Mouse (Mus musculus) heart, embryonic 16.5 days (tissue): ENCODE measurements around the gene Cdc123. TPM values are rescaled to one million over a fixed set of nuclear protein-coding genes. Genes with fewer than 3 reads are reported as not detected.

ENCODE experiments used
- ATAC-seq: fragments of 200-750 bp; cut with Nextera tagmentation; replicated peaks from 2 replicates; pipeline ENCODE4 v1.8.0; 2017; ENCODE audit warnings: moderate number of reproducible peaks; ENCODE audit not compliant: insufficient read depth, low FRiP score; ENCODE audit errors: extremely low read depth
- H3K27ac ChIP-seq: fragments of 300-500 bp; sonication (generic); 2 replicates; pipeline ENCODE4 v1.5.1; 2014; ENCODE audit warnings: mild to moderate bottlenecking, low read length, control low read depth, moderate library complexity
- H3K27me3 ChIP-seq: fragments of 300-500 bp; sonication (generic); 2 replicates; pipeline ENCODE4 v1.6.1; 2014; ENCODE audit warnings: low read length, mixed read lengths; ENCODE audit not compliant: control insufficient read depth, insufficient read depth
- H3K36me3 ChIP-seq: fragments of 300-500 bp; sonication (generic); 2 replicates; pipeline ENCODE4 v1.6.1; 2014; ENCODE audit not compliant: control insufficient read depth, insufficient read depth
- H3K4me1 ChIP-seq: fragments of 300-500 bp; sonication (generic); 2 replicates; pipeline ENCODE4 v1.6.1; 2014; ENCODE audit warnings: low read length, mixed read lengths; ENCODE audit not compliant: control insufficient read depth, insufficient read depth
- H3K4me2 ChIP-seq: fragments of 300-500 bp; sonication (generic); 2 replicates; pipeline ENCODE4 v1.6.1; 2014; ENCODE audit warnings: low read depth, mild to moderate bottlenecking, control low read depth, low read length
- H3K4me3 ChIP-seq: fragments of 300-500 bp; sonication (generic); 2 replicates; pipeline ENCODE4 v1.5.1; 2014; ENCODE audit warnings: mild to moderate bottlenecking, control low read depth, low read length
- H3K9ac ChIP-seq: fragments of 300-500 bp; sonication (generic); 2 replicates; pipeline ENCODE4 v1.6.1; 2014; ENCODE audit warnings: low read length, control low read depth
- H3K9me3 ChIP-seq: fragments of 300-500 bp; sonication (generic); replicated peaks from 2 replicates; pipeline ENCODE4 v1.6.1; 2016; ENCODE audit warnings: low read length; ENCODE audit not compliant: control insufficient read depth
- WGBS: fragments of 180-500 bp; shearing (Covaris S2); extraction: QIAGEN DNeasy Blood & Tissue Kit; methylation state at CpG from one replicate; pipeline ENCODE4 v1.1.7; 2014; 5-methylcytosine and 5-hydroxymethylcytosine counted together
- polyA plus RNA-seq: library from polyadenylated mRNA; unstranded; fragments of >200 nt; fragmentation: Nextera tagmentation; extraction: Ambion mirVana; gene quantifications from 2 replicates; pipeline ENCODE4 v1.2.1, GENCODE M21; 2015

The Cdc123 gene
- polyA plus RNA-seq, 1 experiment from 2014 or later, result 184 TPM

- H3K4me2 ChIP-seq, result no peak overlapping the region
- H3K9me3 ChIP-seq, result no peaks in the 10 kb centered on the region
- ATAC-seq, result no peak
- H3K27me3 ChIP-seq, result no peaks in the 10 kb centered on the region
- H3K27ac ChIP-seq, result no peak overlapping the region
- H3K9ac ChIP-seq, result no peak overlapping the region
- no peak overlapping the region for H3K4me3 ChIP-seq
- H3K4me1 ChIP-seq, result no peaks in the 10 kb centered on the region
- WGBS, result 80% methylated on average over 9 of the region's 9 CpGs
- peaks cover 6% of the 10 kb centered on the region for H3K36me3 ChIP-seq
Measured at GRCm38 (mm10) chr2:5851116-5851515, 6.2 kb upstream of the Cdc123 start.

- Histone ChIP-seq H3K36me3 (peaks cover 13% of the 10 kb centered on the region), H3K4me1 (peaks cover 5% of the 10 kb centered on the region; the same call in 1 of the 2 replicates), H3K4me2 (peak overlapping the region; percentile 73), H3K9me3 (no peaks in the 10 kb centered on the region), H3K27ac (no peak overlapping the region; the same call in 1 of the 2 replicates), H3K27me3 (no peaks in the 10 kb centered on the region), H3K4me3 (peak overlapping the region; percentile 81), H3K9ac (peak overlapping the region; percentile 76)
- ATAC-seq, result no peak
- 18% methylated on average over 4 of the region's 4 CpGs for WGBS
Measured at GRCm38 (mm10) chr2:5845826-5846225, 862 bp upstream of the Cdc123 start.

GRCm38 (mm10) chr2:5844181-5844872 is 637 bp downstream of the Cdc123 start:
- Histone ChIP-seq H3K9ac (peak overlapping the region; percentile 76), H3K9me3 (no peaks in the 10 kb centered on the region), H3K27ac (peak overlapping the region; percentile 84), H3K4me2 (peak overlapping the region; percentile 94), H3K27me3 (no peaks in the 10 kb centered on the region), H3K4me1 (peaks cover 5% of the 10 kb centered on the region; the same call in 1 of the 2 replicates), H3K36me3 (peaks cover 25% of the 10 kb centered on the region), H3K4me3 (peak overlapping the region; percentile 81)
- peak; percentile 4; the same call in 1 of the 2 replicates for ATAC-seq
- 3% methylated on average over 23 of the region's 23 CpGs for WGBS

DNA sequence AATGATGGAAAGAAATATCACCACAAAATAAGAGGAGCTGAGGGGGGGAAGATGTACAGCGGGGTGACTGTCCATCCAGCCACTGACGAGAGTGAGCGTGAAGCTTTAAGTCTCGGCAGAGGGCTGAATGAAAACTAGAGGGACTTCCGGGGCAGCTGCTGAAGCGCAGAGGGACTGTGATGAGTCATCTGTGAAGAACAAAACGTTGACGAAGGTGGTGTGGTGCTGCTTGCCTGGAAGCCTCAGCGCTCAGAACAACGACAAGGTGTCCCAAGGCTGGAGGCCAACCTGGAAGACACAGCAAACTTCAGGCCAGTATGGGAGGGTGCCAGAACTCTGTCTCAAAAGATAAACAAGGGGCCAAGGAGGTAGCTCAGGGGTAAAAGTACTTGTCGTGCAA is 4.1 kb downstream of the Cdc123 start:
- Histone ChIP-seq H3K4me3 (no peak overlapping the region), H3K4me1 (peaks cover 2% of the 10 kb centered on the region; the same call in 1 of the 2 replicates), H3K9ac (no peak overlapping the region), H3K36me3 (peaks cover 34% of the 10 kb centered on the region), H3K4me2 (no peak overlapping the region), H3K27ac (no peak overlapping the region), H3K27me3 (no peaks in the 10 kb centered on the region), H3K9me3 (no peaks in the 10 kb centered on the region)
- no peak for ATAC-seq
- 94% methylated on average over 11 of the region's 11 CpGs for WGBS

DNA sequence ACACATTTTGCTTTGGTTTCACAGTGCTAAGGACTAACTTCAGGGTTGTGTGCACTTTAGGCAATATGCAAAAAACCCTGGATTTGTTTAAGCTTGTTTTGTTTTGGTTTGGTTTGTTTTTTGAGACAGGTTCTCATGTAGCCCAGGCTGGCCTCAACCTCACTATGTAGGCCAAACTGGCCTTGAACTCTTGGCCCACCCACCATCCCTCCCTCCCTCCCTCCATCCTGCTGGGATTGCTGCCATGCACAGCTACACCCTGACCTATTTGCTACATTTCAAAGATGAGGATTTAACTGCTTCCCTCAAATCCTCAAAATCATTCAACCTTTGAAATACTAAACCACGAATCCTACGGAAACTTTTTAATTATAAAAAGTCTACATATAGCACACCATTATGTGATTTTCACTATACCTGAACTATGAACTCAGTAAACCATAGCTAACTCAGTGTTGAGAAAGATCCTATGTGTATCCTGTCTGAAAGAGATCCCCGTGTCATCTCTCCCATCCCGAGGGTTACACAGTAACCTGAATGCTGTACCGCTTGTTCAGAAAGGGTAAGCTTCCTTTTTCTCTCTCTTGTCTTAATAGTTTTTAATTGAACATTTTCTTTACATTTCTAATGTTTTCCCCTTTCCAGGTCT is 19.6 kb downstream of the Cdc123 start:
- 95% methylated on average over 5 of the region's 5 CpGs for WGBS
- Histone ChIP-seq H3K36me3 (peaks cover 20% of the 10 kb centered on the region), H3K27ac (no peak overlapping the region), H3K9ac (no peak overlapping the region), H3K4me3 (no peak overlapping the region), H3K4me2 (no peak overlapping the region), H3K4me1 (no peaks in the 10 kb centered on the region), H3K27me3 (no peaks in the 10 kb centered on the region), H3K9me3 (no peaks in the 10 kb centered on the region)
- ATAC-seq, result no peak

GRCm38 (mm10) chr2:5824685-5825084 is 20.3 kb downstream of the Cdc123 start:
- no peaks in the 10 kb centered on the region for H3K27me3 ChIP-seq
- H3K36me3 ChIP-seq, result peaks cover 25% of the 10 kb centered on the region
- WGBS, result 73% methylated on average over 5 of the region's 5 CpGs
- H3K4me1 ChIP-seq, result no peaks in the 10 kb centered on the region
- H3K27ac ChIP-seq, result no peak overlapping the region
- H3K9me3 ChIP-seq, result no peaks in the 10 kb centered on the region
- H3K4me3 ChIP-seq, result no peak overlapping the region
- H3K4me2 ChIP-seq, result no peak overlapping the region
- no peak for ATAC-seq
- H3K9ac ChIP-seq, result no peak overlapping the region

DNA sequence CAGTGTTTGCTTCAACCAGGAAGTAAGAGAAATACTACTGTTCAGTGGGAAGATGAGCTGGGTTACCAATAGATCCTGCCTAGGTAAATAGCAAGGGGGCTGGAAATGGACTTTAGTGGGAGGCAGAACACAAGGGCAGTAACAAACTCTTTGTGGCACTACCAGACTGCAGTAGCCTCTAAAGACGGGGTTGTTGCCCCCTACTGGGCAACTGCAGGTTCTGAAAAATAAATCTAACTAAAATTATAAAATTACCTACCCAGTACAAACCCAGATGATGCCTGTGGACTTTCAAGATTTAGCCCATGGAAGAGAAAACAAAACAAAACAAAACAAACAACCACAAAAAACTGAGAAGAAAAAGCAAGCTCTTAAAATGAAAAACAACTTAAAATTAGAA is 20.8 kb downstream of the Cdc123 start:
- Histone ChIP-seq H3K27me3 (no peaks in the 10 kb centered on the region), H3K4me1 (no peaks in the 10 kb centered on the region), H3K36me3 (peaks cover 27% of the 10 kb centered on the region), H3K27ac (no peak overlapping the region), H3K9me3 (no peaks in the 10 kb centered on the region), H3K9ac (no peak overlapping the region), H3K4me3 (no peak overlapping the region), H3K4me2 (no peak overlapping the region)
- 31% methylated on average over 1 of the region's 1 CpGs for WGBS
- no peak for ATAC-seq

DNA sequence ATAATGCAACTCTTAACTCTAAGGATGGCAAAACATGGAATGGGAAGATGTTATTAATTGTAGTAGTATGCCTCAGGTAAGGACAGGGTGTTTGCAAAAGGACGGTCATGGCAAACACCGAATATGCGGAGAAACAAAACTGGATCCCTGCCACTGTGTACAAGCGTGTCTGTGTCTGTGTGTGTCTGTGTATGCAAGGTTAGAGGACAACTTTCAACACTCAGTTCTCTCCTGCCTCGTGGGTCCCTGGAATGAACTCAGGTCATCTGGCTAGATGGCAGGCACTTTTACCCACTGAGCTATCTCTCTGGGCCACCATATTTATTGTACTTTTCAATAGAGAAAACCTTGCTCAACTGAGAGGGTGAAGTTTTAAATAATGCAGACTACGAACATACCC is 22.5 kb downstream of the Cdc123 start:
- H3K36me3 ChIP-seq, result peaks cover 33% of the 10 kb centered on the region

DNA sequence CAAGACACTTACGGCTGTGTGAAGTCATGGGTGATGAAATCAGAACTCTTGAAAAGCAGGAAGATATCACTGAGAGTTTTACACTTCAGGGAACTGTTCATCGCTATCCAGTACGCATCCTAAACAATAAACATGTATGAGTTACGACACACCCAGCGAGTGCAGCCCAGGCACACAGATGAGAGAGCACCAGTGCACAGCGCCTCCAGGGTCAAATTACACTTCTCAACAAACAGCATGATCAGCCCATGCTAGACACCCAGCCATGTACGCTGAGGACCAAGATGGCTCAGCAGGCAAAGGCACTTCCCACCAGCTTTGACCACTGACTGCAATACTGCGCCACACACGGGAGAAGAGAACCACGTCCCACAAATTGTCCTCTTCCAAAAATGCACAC is 23.7 kb downstream of the Cdc123 start:
- ATAC-seq, result no peak
- WGBS, result 75% methylated on average over 10 of the region's 10 CpGs
- H3K9me3 ChIP-seq, result no peaks in the 10 kb centered on the region
- peaks cover 34% of the 10 kb centered on the region for H3K36me3 ChIP-seq
- H3K4me3 ChIP-seq, result no peak overlapping the region
- H3K27ac ChIP-seq, result no peak overlapping the region
- H3K4me1 ChIP-seq, result no peaks in the 10 kb centered on the region
- no peak overlapping the region for H3K4me2 ChIP-seq
- no peak overlapping the region for H3K9ac ChIP-seq
- no peaks in the 10 kb centered on the region for H3K27me3 ChIP-seq

More for the DNA sequence above, 22.5 kb downstream of the Cdc123 start:
- Histone ChIP-seq H3K27me3 (no peaks in the 10 kb centered on the region), H3K4me1 (no peaks in the 10 kb centered on the region), H3K27ac (no peak overlapping the region), H3K9me3 (no peaks in the 10 kb centered on the region), H3K4me3 (no peak overlapping the region), H3K9ac (no peak overlapping the region), H3K4me2 (no peak overlapping the region)
- no peak for ATAC-seq
- WGBS, result 90% methylated on average over 6 of the region's 6 CpGs
